Mouse (Mus musculus) skeletal muscle tissue, adult 2 months (tissue): ENCODE results near the gene Opa3.

Experiments used
- DNase-seq: peaks from one replicate; pipeline ENCODE4 v3.0.0-alpha.2; 2012; ENCODE audit warnings: low read depth, low spot score

Opa3 gene

GRCm38 (mm10) chr7:19245083-19245482 is 16.9 kb downstream of the Opa3 start:
- no peak for DNase-seq

DNA sequence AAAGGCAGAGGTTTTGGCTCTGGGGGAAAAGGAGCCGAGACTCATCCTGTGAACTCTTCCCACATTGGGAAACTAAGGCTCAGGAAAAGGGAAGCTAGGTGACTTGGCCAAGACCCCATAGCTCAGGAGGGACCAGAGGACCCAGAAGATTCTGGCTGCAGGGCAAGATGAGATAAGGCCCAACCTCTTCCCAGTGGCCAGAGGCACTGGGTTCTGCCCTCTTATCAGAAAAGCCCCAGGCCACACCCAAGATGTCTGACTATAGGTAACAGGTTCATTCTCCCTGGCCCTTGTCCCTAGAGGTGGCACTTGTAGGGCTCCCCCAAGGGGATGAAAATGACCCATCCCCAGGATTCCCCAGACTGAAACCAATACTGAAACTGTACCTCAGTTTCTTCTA is 18.7 kb downstream of the Opa3 start:
- DNase-seq = no peak

DNA sequence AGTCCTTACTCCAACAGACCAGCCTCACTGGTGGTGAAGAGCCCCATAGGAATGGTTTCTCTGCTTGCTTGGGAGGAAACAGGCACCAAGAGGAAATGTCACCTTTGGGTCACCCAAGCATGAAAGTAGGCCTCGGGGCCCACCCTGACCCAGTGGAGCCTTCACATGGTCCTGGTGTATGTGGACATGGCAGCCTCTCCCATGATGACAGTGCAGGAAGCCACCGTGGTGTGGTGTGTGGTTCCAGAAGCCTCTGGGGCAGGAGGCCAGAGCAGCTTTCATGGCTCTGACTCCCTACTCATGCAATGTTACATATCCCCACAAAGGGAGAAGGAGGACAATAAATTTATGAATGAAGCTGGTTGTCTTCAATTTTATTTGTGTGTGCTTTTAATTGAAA is 19.4 kb downstream of the Opa3 start:
- DNase-seq = no peak

DNA sequence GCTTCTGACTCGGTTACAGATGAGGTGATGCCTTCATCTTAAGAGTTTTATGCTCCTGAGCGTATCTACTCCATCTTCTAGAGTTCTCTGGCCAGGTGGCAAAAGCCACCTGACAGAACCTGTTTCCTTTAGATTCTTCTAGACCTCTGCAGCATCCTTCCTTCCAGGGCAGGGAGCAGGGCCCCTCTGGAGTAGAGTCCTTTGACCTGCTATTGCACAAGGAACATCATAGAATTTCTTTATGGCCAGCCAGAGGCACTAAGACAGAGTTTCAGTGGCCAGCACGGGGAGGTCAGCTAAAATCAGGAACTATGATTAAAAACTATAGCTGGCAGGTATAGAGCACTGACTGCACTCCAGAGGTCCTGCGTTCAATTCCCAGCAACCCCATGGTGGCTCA is 23.9 kb downstream of the Opa3 start:
- no peak for DNase-seq

DNA sequence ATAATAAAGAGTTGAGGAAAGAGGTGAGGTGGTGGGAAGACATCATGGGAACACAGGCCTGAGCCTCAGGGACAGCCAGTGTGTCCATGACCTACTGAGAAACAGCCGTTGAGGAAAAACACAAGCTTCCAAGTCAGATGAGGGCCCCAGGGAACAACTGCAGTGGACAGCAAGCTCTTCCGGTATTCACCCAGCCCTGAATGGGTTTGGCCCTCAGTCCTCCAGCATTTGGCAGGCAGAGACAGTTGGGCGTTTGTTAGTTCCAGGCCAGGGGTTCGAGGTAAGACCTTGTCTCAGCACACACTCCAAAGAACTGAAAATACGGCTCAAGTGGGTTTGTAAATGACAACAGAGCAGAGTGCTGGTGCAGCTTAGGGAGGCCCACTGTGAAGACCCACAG is 25.3 kb downstream of the Opa3 start:
- no peak for DNase-seq

- DNase-seq = no peak
These were observed 27.3 kb downstream of the Opa3 start for GRCm38 (mm10) chr7:19255395-19255794.

DNA sequence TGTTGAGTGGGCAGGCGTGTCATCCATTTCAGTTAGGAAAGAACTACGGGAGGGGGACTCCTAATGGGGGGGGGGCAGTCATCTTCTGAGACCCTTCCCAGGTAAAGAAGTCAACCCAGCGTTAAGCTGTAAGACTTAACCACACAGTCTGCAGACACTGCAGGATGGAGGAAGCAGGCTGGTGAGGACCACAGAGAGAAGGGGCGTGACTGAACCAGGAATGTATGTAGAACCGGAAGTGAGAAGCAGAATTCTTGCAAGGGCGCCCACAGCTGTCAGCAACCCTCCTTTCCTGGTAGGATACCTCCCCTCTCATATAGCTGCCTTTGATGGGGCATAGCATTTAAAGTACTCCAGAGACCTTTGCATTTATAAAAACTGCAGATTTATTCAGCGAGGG is 28.4 kb downstream of the Opa3 start:
- DNase-seq = no peak

DNA sequence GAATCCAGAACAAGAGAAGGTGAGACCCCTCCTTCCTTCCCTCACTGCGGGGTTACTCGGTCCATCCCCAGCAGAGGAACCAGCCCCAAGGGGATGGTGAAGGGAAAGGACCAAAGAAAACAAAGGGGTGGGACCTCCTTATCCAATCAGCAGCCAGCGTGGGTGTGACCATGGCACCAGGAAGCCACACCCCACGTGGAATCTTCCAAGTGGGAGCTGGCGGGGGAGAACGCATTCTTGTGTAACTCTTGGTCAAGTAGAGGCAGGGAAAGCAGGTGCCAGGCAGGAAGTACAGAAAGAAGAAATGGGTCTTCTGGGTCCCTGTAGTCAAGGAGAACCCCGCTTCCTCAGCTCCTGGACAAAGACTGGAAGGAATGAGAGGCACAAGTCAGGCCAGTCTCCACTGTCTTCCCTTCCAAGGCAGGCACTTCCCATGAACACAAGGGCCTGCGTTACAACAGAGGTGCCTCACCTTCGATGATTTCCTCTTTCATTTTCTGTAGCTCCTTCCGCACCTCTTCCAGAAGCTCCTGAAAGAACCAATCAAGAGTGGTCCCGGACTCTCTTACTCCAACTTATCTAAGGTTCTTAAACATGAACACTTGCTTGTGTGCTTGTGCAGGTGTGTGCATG is 29.4 kb downstream of the Opa3 start:
- DNase-seq = no peak

GRCm38 (mm10) chr7:19258336-19258735 is 30.2 kb downstream of the Opa3 start:
- peak; percentile 60 for DNase-seq

GRCm38 (mm10) chr7:19265147-19265546 is 37.0 kb downstream of the Opa3 start:
- no peak for DNase-seq

DNA sequence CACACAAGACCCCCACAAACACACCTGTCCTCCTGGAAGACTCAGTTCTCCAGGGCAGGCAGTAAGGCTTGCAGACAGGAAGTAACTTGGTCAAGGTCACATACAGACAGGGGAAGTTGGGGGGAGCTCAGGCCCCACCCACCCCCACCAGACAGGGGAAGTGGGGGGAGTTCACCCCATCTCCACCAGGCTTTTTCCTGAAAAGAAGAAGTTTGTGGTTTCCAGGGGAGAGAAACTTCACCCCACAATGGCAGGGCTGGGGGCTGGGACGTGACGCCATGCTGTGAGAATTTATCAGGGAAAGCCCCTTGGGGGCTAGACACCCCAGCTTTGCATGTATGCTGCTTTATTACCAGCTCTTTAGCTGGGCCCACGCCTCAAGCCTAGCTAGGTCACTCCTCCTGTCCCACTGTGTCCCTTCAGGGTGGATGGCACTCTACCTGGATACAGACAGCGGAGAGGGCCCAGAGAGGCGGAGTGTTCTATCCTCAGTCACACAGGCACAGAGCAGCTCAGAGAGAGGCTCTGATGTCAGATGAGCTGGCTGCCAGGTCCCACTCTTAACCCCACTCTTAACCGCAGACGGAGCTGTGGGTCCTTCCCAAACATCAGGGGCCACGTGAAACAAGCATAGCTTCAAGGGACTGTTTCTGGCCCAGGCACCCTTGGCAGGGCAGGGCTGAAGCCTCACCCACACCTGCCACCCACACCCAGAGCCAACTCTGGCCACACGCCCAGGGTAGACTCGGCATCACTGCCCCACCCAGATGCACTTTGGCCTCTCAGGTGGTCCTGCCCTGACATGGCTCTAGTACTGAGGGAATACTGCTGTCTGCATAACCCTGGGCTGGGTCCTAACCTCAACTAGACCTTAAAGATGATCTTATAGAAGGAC is 38.0 kb downstream of the Opa3 start:
- DNase-seq = no peak

DNA sequence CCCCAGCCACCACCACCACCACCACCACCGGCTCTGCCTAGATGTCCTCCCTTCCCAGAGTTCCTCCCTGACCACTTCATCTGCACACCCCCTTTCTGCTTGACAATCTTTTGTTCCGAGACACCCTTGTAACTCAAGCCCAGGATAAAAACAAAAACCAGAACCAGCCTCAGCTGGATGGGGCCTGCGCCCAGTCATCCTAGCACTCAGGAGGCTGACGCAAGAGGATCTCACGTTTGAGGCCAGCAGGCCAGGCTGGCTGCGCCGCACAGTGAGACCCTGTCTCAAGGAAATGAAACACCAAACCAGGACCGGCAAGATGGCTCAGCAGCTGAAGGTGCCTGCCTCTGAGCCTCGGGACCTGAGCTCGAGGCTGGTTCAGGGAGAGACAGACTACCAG is 38.9 kb downstream of the Opa3 start:
- no peak for DNase-seq

GRCm38 (mm10) chr7:19268993-19269681 is 41.0 kb downstream of the Opa3 start:
- no peak for DNase-seq

DNA sequence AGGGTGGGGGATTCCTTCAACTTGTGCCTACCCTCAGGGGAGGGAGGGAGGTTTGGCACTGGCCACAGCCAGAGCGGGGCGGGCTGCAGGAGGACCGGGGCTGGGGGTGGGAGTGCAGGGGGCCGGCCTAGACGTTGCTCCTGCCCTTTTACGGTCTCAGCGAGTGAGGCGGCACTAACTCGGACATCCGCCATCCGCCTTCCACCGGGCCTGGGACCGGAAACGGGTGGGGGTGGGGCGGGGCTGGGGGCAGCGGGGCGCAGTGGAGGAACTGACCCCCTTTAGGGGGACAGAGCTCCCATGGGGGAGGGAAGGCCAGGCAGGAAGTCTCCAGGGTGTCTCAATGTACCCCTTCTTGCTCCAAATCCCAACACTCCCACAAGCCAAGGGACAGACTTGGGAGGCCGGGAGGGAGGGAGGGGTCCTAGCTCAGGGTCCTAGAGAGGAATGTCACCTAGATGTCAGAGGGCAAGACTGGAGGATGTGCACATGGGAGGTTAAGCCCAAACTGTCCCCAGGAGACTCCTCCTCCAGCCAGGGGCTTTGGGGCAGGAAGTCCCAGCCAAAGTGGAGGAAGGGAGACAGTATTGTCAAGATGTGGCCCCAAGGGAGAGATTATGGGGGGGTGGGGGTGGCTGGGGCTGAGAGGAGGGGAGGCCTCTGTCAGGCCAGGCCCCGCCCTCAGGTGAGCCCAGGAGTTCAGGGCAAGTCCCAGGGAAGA is 41.7 kb downstream of the Opa3 start:
- DNase-seq = peak; percentile 73

- DNase-seq = no peak
These were observed 42.5 kb downstream of the Opa3 start for GRCm38 (mm10) chr7:19270509-19271237.

DNA sequence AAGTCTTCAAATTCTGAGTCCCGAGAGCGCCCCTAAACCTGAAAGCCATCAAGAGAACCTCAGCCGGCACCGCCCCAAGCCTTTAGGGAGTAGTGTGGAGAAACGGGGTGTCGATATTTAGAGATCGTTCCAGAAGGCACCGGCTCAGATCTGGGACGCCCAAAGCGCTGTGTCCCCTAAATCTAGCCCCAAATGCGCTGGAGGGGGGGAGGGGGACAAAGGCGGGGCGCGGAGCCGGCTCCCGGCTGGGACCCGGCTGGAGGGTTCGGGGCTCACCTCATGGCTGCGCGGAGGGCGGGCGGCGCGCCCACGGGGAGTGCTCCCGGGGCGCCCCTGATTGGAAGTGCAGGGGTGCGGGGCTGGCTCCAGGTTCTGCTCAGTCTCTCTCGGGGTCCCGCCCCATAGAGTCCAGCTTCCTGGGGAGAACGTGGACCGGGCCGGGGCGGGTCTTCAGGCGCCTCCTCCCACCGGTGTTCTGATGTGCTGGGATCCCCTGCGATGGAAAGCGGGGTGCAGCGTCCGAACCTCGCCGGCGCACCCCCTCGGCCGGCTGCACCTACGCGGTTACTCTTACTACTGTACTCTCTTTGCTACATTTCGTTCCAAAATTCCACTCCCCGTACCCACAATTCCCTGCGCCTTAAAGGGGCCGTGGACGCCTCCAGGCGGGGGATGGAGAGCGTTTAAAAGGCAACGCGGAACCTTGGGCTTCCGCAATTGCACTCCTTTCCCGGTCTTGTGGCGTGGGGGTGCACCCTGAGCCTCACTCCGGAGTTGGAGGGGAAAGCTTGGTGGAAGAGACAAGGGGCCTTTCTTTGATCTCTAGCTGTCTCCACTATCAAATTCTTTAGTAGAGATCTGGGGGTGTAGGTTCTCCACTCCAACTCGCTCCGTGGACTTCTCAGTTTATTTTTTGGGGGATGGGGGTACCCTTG is 43.4 kb downstream of the Opa3 start, which contains the start of gene Vasp:
Gene Vasp, minus strand, starts transcription at position 580 of the 935 bp plus-strand sequence.
- peak; percentile 71 for DNase-seq

DNA sequence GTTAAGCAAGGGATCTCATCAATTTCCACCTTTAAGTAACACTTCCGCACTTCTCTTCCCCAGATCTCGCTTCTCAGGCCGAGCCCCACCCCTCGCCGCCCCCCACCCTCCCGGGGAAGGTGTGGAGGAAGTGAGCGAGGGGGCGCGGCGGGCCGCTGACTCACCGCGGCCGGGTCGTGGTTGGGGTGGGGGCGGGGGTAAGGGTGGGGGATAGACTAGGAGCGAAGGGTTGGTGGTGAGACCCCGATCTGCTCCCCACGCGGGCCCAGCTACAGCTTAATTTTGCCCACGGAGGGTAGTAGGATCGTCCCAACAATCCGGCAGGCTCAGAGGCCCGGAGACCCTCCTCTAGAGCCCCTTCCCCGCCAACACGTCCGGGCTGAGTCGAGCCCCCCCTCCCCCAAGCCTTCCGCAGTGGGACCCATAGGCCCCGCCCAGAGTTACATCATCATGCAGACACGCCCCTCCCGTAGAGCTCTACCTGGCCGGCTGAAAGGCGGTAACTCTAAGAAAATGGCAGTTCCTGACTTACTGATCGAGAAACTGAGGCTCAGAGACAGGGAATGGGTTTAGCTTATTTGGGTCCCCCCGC is 44.1 kb downstream of the Opa3 start:
- DNase-seq = no peak

GRCm38 (mm10) chr7:19276253-19276652 is 48.1 kb downstream of the Opa3 start:
- DNase-seq = no peak

DNA sequence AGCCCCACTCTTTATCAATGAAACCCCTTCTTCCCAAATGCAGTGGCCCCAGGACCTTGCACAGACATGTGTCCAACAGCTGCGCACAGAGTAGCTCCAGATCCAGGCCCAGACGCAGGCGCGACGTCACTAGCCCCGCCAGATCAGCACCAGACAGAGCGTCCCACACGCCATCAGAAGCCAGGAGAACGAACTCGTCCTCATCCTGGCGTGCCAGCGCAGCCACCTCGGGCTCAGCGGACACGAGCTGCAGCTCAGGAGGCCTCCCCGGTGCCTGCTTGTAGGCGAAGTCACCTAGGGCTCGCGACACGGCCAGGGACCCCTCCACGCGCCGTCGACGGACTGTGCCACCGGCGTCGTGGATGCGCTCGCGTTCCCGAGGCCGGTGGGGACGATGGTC is 50.9 kb downstream of the Opa3 start:
- DNase-seq = no peak
